Comparison of ENCODE assay signal across 31 mouse cellular contexts in the genomic region with DNA sequence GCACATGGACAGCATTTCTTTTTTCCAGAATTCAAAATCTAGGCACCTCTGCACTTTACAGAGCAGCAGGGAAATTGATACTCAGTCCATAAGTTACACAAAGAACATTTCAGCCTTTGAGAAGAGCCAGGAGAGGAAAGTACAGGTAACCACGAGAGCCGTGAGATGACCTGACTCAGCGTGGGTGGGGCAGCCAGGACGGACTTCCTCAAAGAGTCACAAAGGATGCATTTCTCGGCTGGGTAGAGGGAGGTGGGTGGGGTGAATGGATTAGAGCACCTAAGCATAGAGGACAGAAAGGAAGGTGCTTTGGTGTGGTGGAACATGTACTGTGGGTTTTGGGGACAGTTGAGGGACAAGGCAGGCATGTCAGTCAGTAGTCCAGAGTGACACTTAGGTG. TPM values are rescaled to one million over a fixed set of nuclear protein-coding genes. Genes with fewer than 3 reads are reported as not detected.
A peak's percentile ranks its signal among the peaks of the same experiment; 100 is the strongest.
DNase-seq lines count a peak whose midpoint lies in the region; ATAC-seq lines count a peak whose summit lies in the region.
"Had no signal": no experiment of that assay in that cellular context is flagged by ENCODE, and none has a peak within 500 bp of the region (broad histone marks: within the 10 kb centered on the region; RNA-seq: fewer than 3 reads in every experiment).

No protein-coding gene starts in this region.

- no peak overlapping the region for H3K4me2 ChIP-seq in stomach, embryonic 16.5 days (ENCODE audit: low read depth, low read length)
- H3K4me2 ChIP-seq: embryonic facial prominence, embryonic 12.5 days; hindbrain, embryonic 15.5 days; lung, embryonic 14.5 days; midbrain, embryonic 11.5 days; neural tube, embryonic 13.5 days had no signal

- DNase-seq in urinary bladder, postnatal 14 days (ENCODE audit: low spot score), result peak; percentile 67
- no peak for DNase-seq in urinary bladder, postnatal 25 days (ENCODE audit: low spot score)
- peak; percentile 44 for DNase-seq in induced T-regulatory cell, adult 2 months (ENCODE audit: low read depth)
- no peak for DNase-seq in layer of hippocampus, adult 9-10 months (ENCODE audit: low spot score)
- no peak for DNase-seq in adrenal gland, adult 2 months
- DNase-seq: adrenal gland, postnatal 10 days; cerebellum, adult 9-10 months; cerebellum, postnatal 36 days; heart, postnatal 14 days; kidney, adult 2 months; kidney, postnatal 36 days; left cerebral cortex, postnatal 4 days; liver; lung, embryonic 14.5 days; thymus, adult 2 months; thymus, postnatal 4 days had no signal

- WGBS in stomach, embryonic 16.5 days, result 27% methylated on average over 5 of the region's 5 CpGs

- peak; percentile 62 for ATAC-seq in megakaryocyte, adult 5-6 weeks (ENCODE audit: poor library complexity, severe bottlenecking)
- ATAC-seq in stomach, embryonic 16.5 days (ENCODE audit: insufficient read depth, low FRiP score), result no peak
- ATAC-seq in CD4-positive, CD25-positive, alpha-beta regulatory T cell, adult 4 months, result no peak
- ATAC-seq: forebrain, embryonic 14.5 days had no signal

- H3K4me1 ChIP-seq in stomach, embryonic 16.5 days (ENCODE audit: control insufficient read depth, insufficient read depth, low read length), result no peaks in the 10 kb centered on the region

- H3K27me3 ChIP-seq in stomach, embryonic 16.5 days (ENCODE audit: control insufficient read depth, insufficient read depth, low read length), result peaks cover 33% of the 10 kb centered on the region

- no peak overlapping the region for H3K4me3 ChIP-seq in stomach, embryonic 16.5 days (replicated peaks; ENCODE audit: low read length)
- H3K4me3 ChIP-seq: embryonic facial prominence, embryonic 12.5 days; hindbrain, embryonic 10.5 days; hindbrain, embryonic 15.5 days; layer of hippocampus, adult 2 months; neural tube, embryonic 13.5 days had no signal

- H3K36me3 ChIP-seq in stomach, embryonic 16.5 days (ENCODE audit: control insufficient read depth, insufficient read depth, low read length), result no peaks in the 10 kb centered on the region
- H3K36me3 ChIP-seq: embryonic facial prominence, embryonic 12.5 days; hindbrain, embryonic 10.5 days; hindbrain, embryonic 15.5 days; neural tube, embryonic 13.5 days had no signal

- H3K9ac ChIP-seq in stomach, embryonic 16.5 days (ENCODE audit: low read length), result no peak overlapping the region
- H3K9ac ChIP-seq: embryonic facial prominence, embryonic 12.5 days; hindbrain, embryonic 15.5 days; liver, embryonic 14.5 days; lung, embryonic 14.5 days; neural tube, embryonic 13.5 days had no signal

- no peaks in the 10 kb centered on the region for H3K9me3 ChIP-seq in stomach, embryonic 16.5 days (replicated peaks; ENCODE audit: control insufficient read depth, low read length)
- H3K9me3 ChIP-seq: embryonic facial prominence, embryonic 12.5 days; hindbrain, embryonic 10.5 days; hindbrain, embryonic 15.5 days; neural tube, embryonic 13.5 days had no signal

- H3K27ac ChIP-seq in stomach, embryonic 16.5 days (ENCODE audit: low read length), result peak overlapping the region; percentile 57
- H3K27ac ChIP-seq: embryonic facial prominence, embryonic 12.5 days; hindbrain, embryonic 10.5 days; hindbrain, embryonic 15.5 days; layer of hippocampus, adult 2 months; liver, embryonic 14.5 days; neural tube, embryonic 13.5 days had no signal

RNA-seq across cellular contexts. Expression of a gene that starts 2.7 kb away (rescaled TPM):
- total RNA-seq in megakaryocyte, adult 5-6 weeks (2015), result not detected in 2 replicates
- total RNA-seq in megakaryocyte, adult 5-6 weeks (2017), result not detected in 2 replicates
- polyA plus RNA-seq in stomach, embryonic 16.5 days (2015; fragmentation: Nextera tagmentation; extraction: Ambion mirVana), result 397 and 438 TPM in 2 replicates
- total RNA-seq in adrenal gland, adult 2 months (2021), result under 1 TPM in 1 of 2 experiments, not detected in 1; 0.78 TPM
- 0.11 and 0.32 TPM in 2 replicates for polyA plus RNA-seq in adrenal gland, adult 2 months (2012; rRNA removed)
- polyA plus RNA-seq in CD4-positive, CD25-positive, alpha-beta regulatory T cell, adult 4 months (2017; shearing (Covaris generic)), result not detected
- total RNA-seq: gastrocnemius, adult 8-10 months; layer of hippocampus, adult 2 months; layer of hippocampus, postnatal 25 days; left cerebral cortex, postnatal 4 days; megakaryocyte progenitor cell, adult 5-6 weeks; midbrain, postnatal 0 days had no signal
- polyA plus RNA-seq: forebrain, embryonic 14.5 days had no signal

RNA-seq across cellular contexts. Expression of a gene that starts 13.9 kb away (rescaled TPM):
- total RNA-seq in megakaryocyte, adult 5-6 weeks (2015), result not detected in 2 replicates
- 0.07 TPM in 1 of 2 replicates, not detected in the other for total RNA-seq in megakaryocyte, adult 5-6 weeks (2017)
- 38.3 and 39.1 TPM in 2 replicates for polyA plus RNA-seq in stomach, embryonic 16.5 days (2015; fragmentation: Nextera tagmentation; extraction: Ambion mirVana)
- total RNA-seq in adrenal gland, adult 2 months (2021), result 100 to 1,000 TPM in 1 of 2 experiments, 10 to 100 TPM in 1; 84.2 to 119 TPM
- polyA plus RNA-seq in adrenal gland, adult 2 months (2012; rRNA removed), result 138 and 142 TPM in 2 replicates
- polyA plus RNA-seq in CD4-positive, CD25-positive, alpha-beta regulatory T cell, adult 4 months (2017; shearing (Covaris generic)), result not detected
- total RNA-seq: megakaryocyte progenitor cell, adult 5-6 weeks had no signal

RNA-seq across cellular contexts. Expression of a gene that starts 19.1 kb away (rescaled TPM):
- 120 and 150 TPM in 2 replicates for total RNA-seq in megakaryocyte, adult 5-6 weeks (2015)
- 26.6 and 27.0 TPM in 2 replicates for total RNA-seq in megakaryocyte, adult 5-6 weeks (2017)
- polyA plus RNA-seq in stomach, embryonic 16.5 days (2015; fragmentation: Nextera tagmentation; extraction: Ambion mirVana), result 17.5 and 17.7 TPM in 2 replicates
- 100 to 1,000 TPM; 130 to 136 TPM for total RNA-seq in adrenal gland, adult 2 months (2021)
- 106 and 117 TPM in 2 replicates for polyA plus RNA-seq in adrenal gland, adult 2 months (2012; rRNA removed)
- polyA plus RNA-seq in CD4-positive, CD25-positive, alpha-beta regulatory T cell, adult 4 months (2017; shearing (Covaris generic)), result 10 to 100 TPM; 21.1 to 25.4 TPM

RNA-seq across cellular contexts. Expression of a gene that starts 20.5 kb away (rescaled TPM):
- 44.7 and 63.0 TPM in 2 replicates for total RNA-seq in megakaryocyte, adult 5-6 weeks (2015)
- total RNA-seq in megakaryocyte, adult 5-6 weeks (2017), result 35.7 and 40.5 TPM in 2 replicates
- 102 and 103 TPM in 2 replicates for polyA plus RNA-seq in stomach, embryonic 16.5 days (2015; fragmentation: Nextera tagmentation; extraction: Ambion mirVana)
- total RNA-seq in adrenal gland, adult 2 months (2021), result 10 to 100 TPM; 61.9 to 91.9 TPM
- 45.0 and 45.6 TPM in 2 replicates for polyA plus RNA-seq in adrenal gland, adult 2 months (2012; rRNA removed)
- polyA plus RNA-seq in CD4-positive, CD25-positive, alpha-beta regulatory T cell, adult 4 months (2017; shearing (Covaris generic)), result 10 to 100 TPM; 69.7 to 79.3 TPM

RNA-seq across cellular contexts. Expression of a gene that starts 26.2 kb away (rescaled TPM):
- total RNA-seq in megakaryocyte, adult 5-6 weeks (2015), result not detected in 2 replicates
- not detected in 2 replicates for total RNA-seq in megakaryocyte, adult 5-6 weeks (2017)
- polyA plus RNA-seq in stomach, embryonic 16.5 days (2015; fragmentation: Nextera tagmentation; extraction: Ambion mirVana), result 2.9 and 3.8 TPM in 2 replicates
- 10 to 100 TPM; 12.9 to 20.0 TPM for total RNA-seq in adrenal gland, adult 2 months (2021)
- 21.8 and 41.4 TPM in 2 replicates for polyA plus RNA-seq in adrenal gland, adult 2 months (2012; rRNA removed)
- polyA plus RNA-seq in CD4-positive, CD25-positive, alpha-beta regulatory T cell, adult 4 months (2017; shearing (Covaris generic)), result not detected
- total RNA-seq: megakaryocyte progenitor cell, adult 5-6 weeks had no signal

Comparison
In these comparisons a context has a peak if more than half of its experiments do, and no peak if none do; other contexts are left out.
1. DNase-seq: peak in urinary bladder, postnatal 14 days (single experiment) and induced T-regulatory cell, adult 2 months (single experiment); none in urinary bladder, postnatal 25 days (single experiment), layer of hippocampus, adult 9-10 months (single experiment) and adrenal gland, adult 2 months (single experiment).
2. RNA of a gene that starts 2.7 kb away (polyA plus RNA-seq): 397 to 438 TPM in stomach, embryonic 16.5 days; 0.11 to 0.32 TPM in adrenal gland, adult 2 months and not detected in CD4-positive, CD25-positive, alpha-beta regulatory T cell, adult 4 months; every median in the first group is over 100 times any median in the second.
3. RNA of a gene that starts 13.9 kb away (polyA plus RNA-seq): 138 to 142 TPM in adrenal gland, adult 2 months and 38.3 to 39.1 TPM in stomach, embryonic 16.5 days; not detected in CD4-positive, CD25-positive, alpha-beta regulatory T cell, adult 4 months; every median in the first group is over 10 times any median in the second.